Mouse (Mus musculus) layer of hippocampus, adult 2 months (tissue): ENCODE measurements around the gene Zdhhc19. TPM values are rescaled to one million over a fixed set of nuclear protein-coding genes. Genes with fewer than 3 reads are reported as not detected.

Experiments
- DNase-seq, 2 experiments: peaks; one replicate each; pipeline ENCODE4 v3.0.0; 2022; ENCODE audit warnings: low spot score in 2 of 2
- H3K27ac ChIP-seq: fragments of 200-600 bp; 2 replicates; pipeline ENCODE4 v1.8.1; 2022
- H3K4me3 ChIP-seq: fragments of 200-600 bp; 2 replicates; pipeline ENCODE4 v1.8.1; 2022; ENCODE audit warnings: mild to moderate bottlenecking
- CTCF ChIP-seq: fragments of 200-600 bp; conservative IDR thresholded peaks from 2 replicates; pipeline ENCODE4 v1.8.1; 2022; ENCODE audit warnings: antibody characterized with exemption, mild to moderate bottlenecking, moderate library complexity
- total RNA-seq, 2 experiments: library from RNA; stranded (reverse); gene quantifications; 2 replicates each; pipeline ENCODE4 v1.2.3; 2021

Gene Zdhhc19
- total RNA-seq, 2 experiments from 2014 or later = not detected

- TF ChIP-seq CTCF = no peak
- no peak for DNase-seq
- H3K27ac ChIP-seq = no peak overlapping the region
- no peak overlapping the region for H3K4me3 ChIP-seq
Observed at GRCm38 (mm10) chr16:32555588-32555987, 59.5 kb downstream of the Zdhhc19 start.

GRCm38 (mm10) chr16:32559493-32559892 lies 63.4 kb downstream of the Zdhhc19 start:
- H3K4me3 ChIP-seq = no peak overlapping the region
- no peak overlapping the region for H3K27ac ChIP-seq
- TF ChIP-seq CTCF = no peak
- no peak for DNase-seq

- Histone ChIP-seq H3K4me3 (no peak overlapping the region), H3K27ac (no peak overlapping the region)
- no peak for TF ChIP-seq CTCF
- DNase-seq = no peak
Observed at GRCm38 (mm10) chr16:32563056-32563793, 67.2 kb downstream of the Zdhhc19 start.

- DNase-seq = no peak
- H3K27ac ChIP-seq = no peak overlapping the region
- H3K4me3 ChIP-seq = no peak overlapping the region
- no peak for TF ChIP-seq CTCF
Observed at GRCm38 (mm10) chr16:32567282-32567681, 71.2 kb downstream of the Zdhhc19 start.

DNA sequence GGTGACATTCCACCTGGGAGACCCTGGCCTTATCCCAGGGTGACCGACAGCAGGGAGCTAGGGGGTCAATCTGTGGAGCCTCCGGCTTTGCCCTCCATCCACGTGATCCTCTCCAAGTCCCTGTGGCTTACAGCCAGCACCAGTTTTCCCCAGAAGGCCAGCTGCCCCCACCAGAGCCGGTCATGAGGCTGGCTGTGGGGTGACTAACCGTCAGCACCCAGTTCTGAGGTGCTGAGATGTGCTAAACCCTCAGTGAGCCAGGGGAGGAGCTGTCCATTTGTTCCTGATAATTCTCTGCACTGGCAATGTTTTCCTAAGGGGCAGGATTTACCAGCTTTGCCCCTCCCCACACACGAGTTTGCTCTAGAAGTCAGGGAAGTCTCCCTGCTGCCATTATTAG lies 72.3 kb downstream of the Zdhhc19 start:
- TF ChIP-seq CTCF = no peak
- Histone ChIP-seq H3K4me3 (no peak overlapping the region), H3K27ac (no peak overlapping the region)
- no peak for DNase-seq

- no peak for DNase-seq
- no peak for TF ChIP-seq CTCF
- H3K27ac ChIP-seq = no peak overlapping the region
- H3K4me3 ChIP-seq = no peak overlapping the region
Observed at GRCm38 (mm10) chr16:32570042-32570441, 74.0 kb downstream of the Zdhhc19 start.

DNA sequence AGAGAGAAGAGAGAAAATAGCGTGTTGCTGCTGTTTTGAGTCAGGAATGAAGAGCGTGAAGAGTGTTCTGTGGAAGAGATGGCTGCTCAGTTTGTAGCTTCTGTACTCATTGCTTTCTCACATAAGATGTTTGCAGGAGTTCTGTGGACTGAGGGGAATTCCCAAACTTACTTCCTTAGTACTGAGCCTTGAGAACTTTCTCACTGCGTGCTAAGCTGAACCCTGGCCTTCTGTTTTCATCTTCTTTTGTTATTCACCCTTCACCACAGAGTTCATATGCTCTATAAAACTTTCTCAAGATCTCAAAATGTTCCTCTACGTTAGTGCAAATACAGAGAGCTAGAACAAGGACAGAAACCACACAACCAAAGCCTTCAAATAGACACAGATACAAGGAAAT lies 76.5 kb downstream of the Zdhhc19 start:
- Histone ChIP-seq H3K27ac (no peak overlapping the region), H3K4me3 (no peak overlapping the region)
- TF ChIP-seq CTCF = no peak
- DNase-seq = no peak

DNA sequence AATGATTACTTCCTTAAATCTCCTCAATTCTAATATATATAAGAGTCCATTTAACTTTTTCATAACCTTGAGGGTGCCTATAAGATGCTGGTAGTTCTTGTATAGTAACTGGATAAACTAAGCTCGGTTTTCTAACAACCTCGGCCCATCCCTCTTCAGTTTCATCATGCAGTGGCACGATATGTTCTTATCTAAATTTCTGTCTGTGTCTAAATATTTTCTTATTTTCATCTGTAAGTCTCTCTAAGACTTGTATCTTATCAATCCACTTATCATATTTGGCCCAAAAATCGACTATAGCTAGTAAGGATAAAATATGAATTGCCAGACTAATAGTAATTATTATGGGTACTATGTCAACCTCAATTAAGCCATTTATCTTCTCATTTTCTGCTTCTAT lies 90.4 kb downstream of the Zdhhc19 start:
- no peak for DNase-seq
- no peak overlapping the region for H3K4me3 ChIP-seq
- TF ChIP-seq CTCF = no peak
- H3K27ac ChIP-seq = no peak overlapping the region

- no peak overlapping the region for H3K27ac ChIP-seq
- TF ChIP-seq CTCF = no peak
- no peak for DNase-seq
Observed at GRCm38 (mm10) chr16:32588568-32588967, 92.5 kb downstream of the Zdhhc19 start.

GRCm38 (mm10) chr16:32591521-32591920 lies 95.5 kb downstream of the Zdhhc19 start:
- TF ChIP-seq CTCF = no peak
- Histone ChIP-seq H3K27ac (no peak overlapping the region), H3K4me3 (no peak overlapping the region)
- no peak for DNase-seq

More at GRCm38 (mm10) chr16:32588568-32588967, 92.5 kb downstream of the Zdhhc19 start:
- H3K4me3 ChIP-seq = no peak overlapping the region

DNA sequence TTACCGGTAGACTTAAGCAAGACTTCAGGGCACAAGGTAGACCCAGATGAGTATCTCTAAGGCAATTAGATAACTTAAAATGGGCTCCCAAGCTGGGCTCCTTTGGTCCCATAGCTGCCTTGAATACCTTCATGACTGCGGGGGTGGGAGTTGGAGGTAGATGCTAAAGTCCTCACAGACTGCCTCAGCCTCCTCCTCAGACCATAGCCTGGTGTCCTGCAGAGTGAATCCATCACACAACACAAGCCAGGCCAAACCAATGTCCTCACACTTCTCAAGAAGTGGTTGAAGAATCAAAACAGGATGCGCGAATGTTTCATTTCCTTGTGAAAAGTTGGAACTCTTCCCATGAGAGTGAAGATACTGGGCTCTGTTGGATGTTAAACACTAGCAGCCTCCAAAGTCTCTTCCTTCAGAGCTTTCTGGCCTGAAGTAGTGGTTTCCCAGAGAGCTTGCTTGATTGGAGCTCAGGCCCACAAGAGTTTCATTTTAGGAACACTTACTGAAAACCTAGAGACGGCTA lies 97.3 kb downstream of the Zdhhc19 start:
- DNase-seq = no peak
- Histone ChIP-seq H3K4me3 (no peak overlapping the region), H3K27ac (no peak overlapping the region)
- no peak for TF ChIP-seq CTCF

DNA sequence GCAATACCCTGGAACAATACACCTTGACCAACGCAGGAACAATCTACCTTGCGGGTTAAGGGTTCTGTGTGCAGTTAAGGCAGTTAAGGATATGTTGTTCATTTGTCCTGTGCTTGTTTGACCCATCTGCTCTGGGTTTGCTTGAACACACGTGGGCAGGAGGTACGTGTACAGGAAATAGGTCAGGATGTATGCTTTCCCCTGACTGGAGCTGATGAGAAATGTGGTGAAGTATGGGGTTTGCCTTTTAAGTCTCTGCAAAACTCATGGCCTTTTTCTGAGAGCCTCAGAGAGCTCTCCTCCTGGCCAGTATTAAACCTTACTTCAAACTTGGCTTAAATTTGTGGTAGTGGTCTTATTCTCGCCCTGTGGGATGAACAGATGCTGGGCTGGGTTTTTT lies 97.9 kb downstream of the Zdhhc19 start:
- TF ChIP-seq CTCF = no peak
- DNase-seq = no peak
- no peak overlapping the region for H3K4me3 ChIP-seq
- no peak overlapping the region for H3K27ac ChIP-seq

GRCm38 (mm10) chr16:32594701-32595100 lies 98.6 kb downstream of the Zdhhc19 start:
- Histone ChIP-seq H3K4me3 (no peak overlapping the region), H3K27ac (no peak overlapping the region)
- no peak for TF ChIP-seq CTCF
- DNase-seq = no peak
